Mouse (Mus musculus): ENCODE measurements around the gene Agfg1. TPM values are rescaled to one million over a fixed set of nuclear protein-coding genes. Genes with fewer than 3 reads are reported as not detected.

The Agfg1 gene
- total and polyA plus RNA-seq, 2 experiments from 2014 or later = 20.2 to 101 TPM

GRCm38 (mm10) chr1:82834572-82834971, 4.7 kb upstream of the Agfg1 start:
- no peaks in the 10 kb centered on the region for H3K9me3 ChIP-seq (ENCODE audit: low read length)
- no peak for DNase-seq (ENCODE audit: low spot score)
- WGBS = 70% methylated on average over 8 of the region's 8 CpGs
- no peaks in the 10 kb centered on the region for H3K27me3 ChIP-seq (ENCODE audit: insufficient read depth, low read length)
- no peak for ATAC-seq (ENCODE audit: low FRiP score)
- TF ChIP-seq CTCF (IDR thresholded peaks at IDR 0.05) = no peak
- H3K4me1 ChIP-seq (ENCODE audit: insufficient read depth, low read length) = no peaks in the 10 kb centered on the region
- H3K9ac ChIP-seq (replicated peaks; ENCODE audit: low read length, poor library complexity, severe bottlenecking) = no peak overlapping the region
- H3K36me3 ChIP-seq (ENCODE audit: insufficient read depth, low read length) = no peaks in the 10 kb centered on the region
- H3K4me2 ChIP-seq (ENCODE audit: low read depth, low read length, poor library complexity, severe bottlenecking) = no peak overlapping the region
- H3K4me3 ChIP-seq (ENCODE audit: low read depth, low read length) = no peak overlapping the region
- H3K27ac ChIP-seq (ENCODE audit: low read depth, low read length) = no peak overlapping the region

GRCm38 (mm10) chr1:82836342-82837217, 2.7 kb upstream of the Agfg1 start:
- H3K36me3 ChIP-seq (ENCODE audit: insufficient read depth, low read length) = no peaks in the 10 kb centered on the region
- no peaks in the 10 kb centered on the region for H3K27me3 ChIP-seq (ENCODE audit: insufficient read depth, low read length)
- no peak overlapping the region for H3K9ac ChIP-seq (replicated peaks; ENCODE audit: low read length, poor library complexity, severe bottlenecking)
- H3K4me1 ChIP-seq (ENCODE audit: insufficient read depth, low read length) = peaks cover 4% of the 10 kb centered on the region; the same call in 1 of the 2 replicates
- DNase-seq (ENCODE audit: low spot score) (no peak), ATAC-seq (ENCODE audit: low FRiP score) (no peak)
- H3K4me3 ChIP-seq (ENCODE audit: low read depth, low read length) = no peak overlapping the region
- H3K27ac ChIP-seq (ENCODE audit: low read depth, low read length) = no peak overlapping the region
- H3K9me3 ChIP-seq (ENCODE audit: low read length) = no peaks in the 10 kb centered on the region
- 81% methylated on average over 13 of the region's 13 CpGs for WGBS
- TF ChIP-seq CTCF (IDR thresholded peaks at IDR 0.05) = no peak
- no peak overlapping the region for H3K4me2 ChIP-seq (ENCODE audit: low read depth, low read length, poor library complexity, severe bottlenecking)

GRCm38 (mm10) chr1:82837579-82837978, 1.7 kb upstream of the Agfg1 start:
- 79% methylated on average over 6 of the region's 6 CpGs for WGBS
- Histone ChIP-seq H3K4me1 (ENCODE audit: insufficient read depth, low read length) (peaks cover 4% of the 10 kb centered on the region; the same call in 1 of the 2 replicates), H3K9me3 (ENCODE audit: low read length) (no peaks in the 10 kb centered on the region), H3K9ac (replicated peaks; ENCODE audit: low read length, poor library complexity, severe bottlenecking) (no peak overlapping the region), H3K4me2 (ENCODE audit: low read depth, low read length, poor library complexity, severe bottlenecking) (no peak overlapping the region), H3K36me3 (ENCODE audit: insufficient read depth, low read length) (no peaks in the 10 kb centered on the region), H3K27me3 (ENCODE audit: insufficient read depth, low read length) (no peaks in the 10 kb centered on the region), H3K4me3 (ENCODE audit: low read depth, low read length) (no peak overlapping the region), H3K27ac (ENCODE audit: low read depth, low read length) (no peak overlapping the region)
- no peak for TF ChIP-seq CTCF (IDR thresholded peaks at IDR 0.05)
- no peak for ATAC-seq (ENCODE audit: low FRiP score)
- no peak for DNase-seq (ENCODE audit: low spot score)

GRCm38 (mm10) chr1:82838469-82839295, 601 bp upstream of the Agfg1 start:
- WGBS = 24% methylated on average over 18 of the region's 18 CpGs
- Histone ChIP-seq H3K27ac (ENCODE audit: low read depth, low read length) (peak overlapping the region; percentile 91), H3K9me3 (ENCODE audit: low read length) (no peaks in the 10 kb centered on the region), H3K36me3 (ENCODE audit: insufficient read depth, low read length) (no peaks in the 10 kb centered on the region), H3K27me3 (ENCODE audit: insufficient read depth, low read length) (no peaks in the 10 kb centered on the region), H3K9ac (replicated peaks; ENCODE audit: low read length, poor library complexity, severe bottlenecking) (peak overlapping the region; percentile 96), H3K4me1 (ENCODE audit: insufficient read depth, low read length) (peaks cover 4% of the 10 kb centered on the region; the same call in 1 of the 2 replicates), H3K4me2 (ENCODE audit: low read depth, low read length, poor library complexity, severe bottlenecking) (peak overlapping the region; percentile 85), H3K4me3 (ENCODE audit: low read depth, low read length) (peak overlapping the region; percentile 78)
- DNase-seq (ENCODE audit: low spot score) (no peak), ATAC-seq (ENCODE audit: low FRiP score) (peak; percentile 44; the same call in 1 of the 2 replicates)
- TF ChIP-seq CTCF (IDR thresholded peaks at IDR 0.05) = no peak

GRCm38 (mm10) chr1:82839614-82840421, 535 bp downstream of the Agfg1 start:
- H3K4me1 ChIP-seq (ENCODE audit: insufficient read depth, low read length) = peaks cover 4% of the 10 kb centered on the region; the same call in 1 of the 2 replicates
- TF ChIP-seq CTCF (IDR thresholded peaks at IDR 0.05) = no peak
- peak; percentile 76 for ATAC-seq (ENCODE audit: low FRiP score)
- peak overlapping the region; percentile 91 for H3K27ac ChIP-seq (ENCODE audit: low read depth, low read length)
- H3K9ac ChIP-seq (replicated peaks; ENCODE audit: low read length, poor library complexity, severe bottlenecking) = peak overlapping the region; percentile 96
- no peaks in the 10 kb centered on the region for H3K27me3 ChIP-seq (ENCODE audit: insufficient read depth, low read length)
- peak overlapping the region; percentile 85 for H3K4me2 ChIP-seq (ENCODE audit: low read depth, low read length, poor library complexity, severe bottlenecking)
- no peaks in the 10 kb centered on the region for H3K36me3 ChIP-seq (ENCODE audit: insufficient read depth, low read length)
- DNase-seq (ENCODE audit: low spot score) = no peak
- WGBS = 1% methylated on average over 55 of the region's 86 CpGs
- peak overlapping the region; percentile 78 for H3K4me3 ChIP-seq (ENCODE audit: low read depth, low read length)
- no peaks in the 10 kb centered on the region for H3K9me3 ChIP-seq (ENCODE audit: low read length)

All from midbrain, postnatal 0 days (tissue).